Mouse (Mus musculus) lung, adult 2 months (tissue): ENCODE results near the gene Phf12. TPM values are rescaled to one million over a fixed set of nuclear protein-coding genes. Genes with fewer than 3 reads are reported as not detected.
A peak's percentile ranks its signal among the peaks of the same experiment; 100 is the strongest.

Source experiments
- DNase-seq: peaks from one replicate; pipeline ENCODE4 v3.0.0; 2022
- H3K4me1 ChIP-seq: fragments of 200-500 bp; 2 replicates; pipeline ENCODE4 v1.6.1; 2011; ENCODE audit warnings: low read length; ENCODE audit not compliant: control insufficient read depth, insufficient read depth
- H3K4me3 ChIP-seq: fragments of 200-500 bp; replicated peaks from 2 replicates; pipeline ENCODE3; 2011; ENCODE audit warnings: low read depth, mild to moderate bottlenecking, control low read depth, low read length; ENCODE audit errors: extremely low read depth
- CTCF ChIP-seq: fragments of 200-500 bp; IDR thresholded peaks from 2 replicates; pipeline ENCODE4 v1.5.1; 2011; ENCODE audit warnings: mild to moderate bottlenecking, low read length, control low read depth; ENCODE audit not compliant: insufficient read depth
- POLR2A ChIP-seq: fragments of 200-500 bp; IDR thresholded peaks from 2 replicates; pipeline ENCODE4 v1.6.1; 2011; ENCODE audit warnings: low read depth, mild to moderate bottlenecking, control low read depth, low read length, borderline replicate concordance; ENCODE audit errors: extremely low read depth
- WGBS: fragments of 180-500 bp; shearing (Covaris S2); methylation state at CpG from one replicate; pipeline ENCODE4 v1.1.7; 2018; 5-methylcytosine and 5-hydroxymethylcytosine counted together
- polyA plus RNA-seq: library from polyadenylated mRNA; depleted of rRNA; stranded (reverse); fragments of >200 nt; gene quantifications from 2 replicates; pipeline ENCODE4 v1.2.3, GENCODE M21; 2012

The Phf12 gene
- polyA plus RNA-seq, 1 experiment, result 50.4 TPM

- no peak overlapping the region for H3K4me3 ChIP-seq
- H3K4me1 ChIP-seq, result no peaks in the 10 kb centered on the region
- TF ChIP-seq CTCF (no peak), POLR2A (no peak)
- 54% methylated on average over 3 of the region's 3 CpGs for WGBS
- DNase-seq, result no peak
Measured at GRCm38 (mm10) chr11:77956428-77956827, 26.1 kb upstream of the Phf12 start.

- Histone ChIP-seq H3K4me3 (no peak overlapping the region), H3K4me1 (no peaks in the 10 kb centered on the region)
- no peak for TF ChIP-seq POLR2A
- TF ChIP-seq CTCF, result no peak
- DNase-seq, result no peak
- 89% methylated on average over 2 of the region's 2 CpGs for WGBS
Measured at GRCm38 (mm10) chr11:77958268-77958667, 24.3 kb upstream of the Phf12 start.

- DNase-seq, result no peak
- TF ChIP-seq CTCF (no peak), POLR2A (no peak)
- no peak overlapping the region for H3K4me3 ChIP-seq
- WGBS, result 61% methylated on average over 9 of the region's 9 CpGs
- no peaks in the 10 kb centered on the region for H3K4me1 ChIP-seq
Measured at GRCm38 (mm10) chr11:77958932-77959331, 23.6 kb upstream of the Phf12 start.

- no peak for TF ChIP-seq CTCF
- TF ChIP-seq POLR2A, result no peak
- H3K4me1 ChIP-seq, result no peaks in the 10 kb centered on the region
- no peak overlapping the region for H3K4me3 ChIP-seq
- WGBS, result 48% methylated on average over 9 of the region's 9 CpGs
- no peak for DNase-seq
Measured at GRCm38 (mm10) chr11:77960199-77960598, 22.4 kb upstream of the Phf12 start.

GRCm38 (mm10) chr11:77960898-77961297 lies 21.7 kb upstream of the Phf12 start:
- WGBS, result 29% methylated on average over 5 of the region's 5 CpGs
- no peaks in the 10 kb centered on the region for H3K4me1 ChIP-seq
- no peak overlapping the region for H3K4me3 ChIP-seq
- no peak for DNase-seq
- TF ChIP-seq CTCF, result no peak
- TF ChIP-seq POLR2A, result no peak

- 84% methylated on average over 10 of the region's 10 CpGs for WGBS
- no peak for DNase-seq
Measured at GRCm38 (mm10) chr11:77962946-77963345, 19.6 kb upstream of the Phf12 start.

GRCm38 (mm10) chr11:77964415-77965095 lies 18.0 kb upstream of the Phf12 start:
- no peak for DNase-seq
- H3K4me1 ChIP-seq, result no peaks in the 10 kb centered on the region
- no peak overlapping the region for H3K4me3 ChIP-seq
- 34% methylated on average over 19 of the region's 19 CpGs for WGBS
- no peak for TF ChIP-seq CTCF
- TF ChIP-seq POLR2A, result no peak

More at GRCm38 (mm10) chr11:77962946-77963345, 19.6 kb upstream of the Phf12 start:
- no peaks in the 10 kb centered on the region for H3K4me1 ChIP-seq
- H3K4me3 ChIP-seq, result no peak overlapping the region
- no peak for TF ChIP-seq POLR2A
- TF ChIP-seq CTCF, result no peak

- 39% methylated on average over 17 of the region's 17 CpGs for WGBS
Measured at GRCm38 (mm10) chr11:77965101-77966036, 17.2 kb upstream of the Phf12 start.

GRCm38 (mm10) chr11:77966037-77966391 lies 16.5 kb upstream of the Phf12 start:
- no peak overlapping the region for H3K4me3 ChIP-seq
- WGBS, result 54% methylated on average over 5 of the region's 5 CpGs
- TF ChIP-seq CTCF (no peak), POLR2A (no peak)
- DNase-seq, result no peak
- H3K4me1 ChIP-seq, result no peaks in the 10 kb centered on the region

More at GRCm38 (mm10) chr11:77965101-77966036, 17.2 kb upstream of the Phf12 start:
- no peak overlapping the region for H3K4me3 ChIP-seq
- TF ChIP-seq CTCF, result no peak
- TF ChIP-seq POLR2A, result no peak
- no peaks in the 10 kb centered on the region for H3K4me1 ChIP-seq
- no peak for DNase-seq

GRCm38 (mm10) chr11:77967114-77967513 lies 15.4 kb upstream of the Phf12 start:
- 1% methylated on average over 4 of the region's 4 CpGs for WGBS
- peak; percentile 69 for DNase-seq
- TF ChIP-seq POLR2A, result no peak
- TF ChIP-seq CTCF, result peak; percentile 27; the same call in 1 of the 2 replicates
- Histone ChIP-seq H3K4me1 (no peaks in the 10 kb centered on the region), H3K4me3 (no peak overlapping the region)

GRCm38 (mm10) chr11:77968786-77969185 lies 13.8 kb upstream of the Phf12 start:
- Histone ChIP-seq H3K4me1 (no peaks in the 10 kb centered on the region), H3K4me3 (no peak overlapping the region)
- WGBS, result 49% methylated on average over 4 of the region's 4 CpGs
- no peak for DNase-seq
- no peak for TF ChIP-seq CTCF
- no peak for TF ChIP-seq POLR2A
